Mouse (Mus musculus): ENCODE results near the gene Gm42906.

Gm42906 gene

GRCm38 (mm10) chr5:151315804-151316597 is 112.0 kb downstream of the Gm42906 start:
- in situ Hi-C loops (cut with MboI; ENCODE audit: unreplicated experiment in 2 of 2) = no loop called here

GRCm38 (mm10) chr5:151300286-151300685 is 127.7 kb downstream of the Gm42906 start:
- in situ Hi-C loops (cut with MboI; ENCODE audit: unreplicated experiment in 2 of 2) = no loop called here

- in situ Hi-C loops (cut with MboI; ENCODE audit: unreplicated experiment in 2 of 2) = no loop called here
Observed at GRCm38 (mm10) chr5:151299576-151299975, 128.4 kb downstream of the Gm42906 start.

- in situ Hi-C loops (cut with MboI; ENCODE audit: unreplicated experiment in 2 of 2) = no loop called here
Observed at GRCm38 (mm10) chr5:151298371-151298770, 129.6 kb downstream of the Gm42906 start.

DNA sequence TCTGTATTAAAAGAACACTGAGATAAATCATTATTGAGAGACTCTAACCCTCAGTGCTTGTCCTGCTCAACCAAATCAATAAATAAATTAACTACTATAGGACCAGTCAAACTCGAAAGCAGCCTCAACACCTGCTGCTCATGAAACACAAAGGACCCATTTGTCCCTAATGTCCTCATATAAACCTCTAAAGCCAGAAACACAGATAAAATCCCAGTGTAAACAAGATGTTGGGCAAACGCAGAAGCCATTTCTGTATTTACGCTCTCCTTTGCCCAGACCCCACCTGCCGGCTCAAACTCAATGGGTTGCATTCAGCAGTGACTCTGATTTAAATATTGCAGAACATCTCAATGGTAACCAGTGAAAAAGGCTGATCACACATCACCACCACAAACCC is 131.7 kb downstream of the Gm42906 start:
- in situ Hi-C loops (cut with MboI; ENCODE audit: unreplicated experiment in 2 of 2) = no loop called here

DNA sequence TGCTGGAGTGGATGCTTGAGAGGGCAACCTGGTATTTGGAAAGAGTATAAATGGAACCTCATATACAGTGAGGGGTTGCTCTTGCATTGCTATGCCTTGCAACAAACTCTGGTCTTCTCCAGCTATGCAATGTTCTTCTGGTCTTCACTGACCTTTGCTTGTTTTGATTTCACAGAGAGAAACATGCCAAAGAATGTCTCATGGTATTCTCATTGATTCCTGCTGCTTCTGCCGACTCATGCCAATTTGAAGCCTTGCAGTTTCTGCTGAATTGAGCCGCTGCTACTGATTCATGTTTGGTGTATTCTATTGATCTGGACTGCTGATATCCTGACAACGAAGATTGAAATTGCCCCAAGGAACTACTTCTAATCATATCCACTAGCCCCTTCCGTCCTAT is 134.4 kb downstream of the Gm42906 start:
- in situ Hi-C loops (cut with MboI; ENCODE audit: unreplicated experiment in 2 of 2) = no loop called here

- in situ Hi-C loops (cut with MboI; ENCODE audit: unreplicated experiment in 2 of 2) = no loop called here
Observed at GRCm38 (mm10) chr5:151292310-151292709, 135.7 kb downstream of the Gm42906 start.

- in situ Hi-C loops (cut with MboI; ENCODE audit: unreplicated experiment in 2 of 2) = no loop called here
Observed at GRCm38 (mm10) chr5:151286331-151286730, 141.6 kb downstream of the Gm42906 start.

- in situ Hi-C loops (cut with MboI; ENCODE audit: unreplicated experiment in 2 of 2) = no loop called here
Observed at GRCm38 (mm10) chr5:151279531-151279930, 148.4 kb downstream of the Gm42906 start.

DNA sequence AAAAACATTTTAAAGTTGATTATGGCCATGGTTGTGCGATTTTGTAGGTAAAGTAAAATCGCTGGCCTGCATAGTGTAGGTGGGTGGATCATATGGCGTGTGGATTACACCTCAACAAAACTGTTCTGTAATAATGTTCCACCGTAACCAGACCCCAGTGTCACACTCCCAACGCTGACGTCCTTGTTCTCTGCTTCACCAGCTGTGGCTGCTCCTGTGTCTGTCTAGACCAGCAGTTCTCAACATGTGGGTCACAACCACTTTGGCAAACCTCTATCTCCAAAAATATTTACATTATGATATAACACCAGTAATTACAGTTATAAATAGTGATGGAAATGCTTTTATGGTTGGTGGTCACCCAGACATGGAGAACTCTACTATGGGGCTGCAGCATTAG is 150.0 kb downstream of the Gm42906 start:
- in situ Hi-C loops (cut with MboI; ENCODE audit: unreplicated experiment in 2 of 2) = no loop called here

GRCm38 (mm10) chr5:151275986-151276385 is 152.0 kb downstream of the Gm42906 start:
- in situ Hi-C loops (cut with MboI; ENCODE audit: unreplicated experiment in 2 of 2) = no loop called here

GRCm38 (mm10) chr5:151274265-151274664 is 153.7 kb downstream of the Gm42906 start:
- in situ Hi-C loops (cut with MboI; ENCODE audit: unreplicated experiment in 2 of 2) = no loop called here

DNA sequence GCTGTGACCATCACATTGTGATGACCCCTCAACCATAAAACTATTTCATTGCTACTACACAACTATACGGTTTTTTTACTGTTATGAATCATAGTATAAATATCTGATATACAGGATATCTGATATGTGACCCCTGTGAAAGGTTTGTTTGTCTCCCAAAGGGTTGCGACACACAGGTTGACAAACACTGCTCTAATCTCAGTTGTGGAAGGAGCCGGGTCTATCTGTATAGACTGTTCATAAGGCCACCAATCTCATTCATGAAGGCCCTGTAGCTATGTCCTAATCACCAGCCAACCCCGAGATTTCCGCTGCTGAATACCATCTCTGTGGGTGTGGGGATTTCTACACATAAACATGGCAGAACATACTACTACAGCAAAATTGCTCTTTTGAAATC is 157.1 kb downstream of the Gm42906 start:
- in situ Hi-C loops (cut with MboI; ENCODE audit: unreplicated experiment in 2 of 2) = no loop called here

- in situ Hi-C loops (cut with MboI; ENCODE audit: unreplicated experiment in 2 of 2) = no loop called here
Observed at GRCm38 (mm10) chr5:151266896-151267634, 160.9 kb downstream of the Gm42906 start.

DNA sequence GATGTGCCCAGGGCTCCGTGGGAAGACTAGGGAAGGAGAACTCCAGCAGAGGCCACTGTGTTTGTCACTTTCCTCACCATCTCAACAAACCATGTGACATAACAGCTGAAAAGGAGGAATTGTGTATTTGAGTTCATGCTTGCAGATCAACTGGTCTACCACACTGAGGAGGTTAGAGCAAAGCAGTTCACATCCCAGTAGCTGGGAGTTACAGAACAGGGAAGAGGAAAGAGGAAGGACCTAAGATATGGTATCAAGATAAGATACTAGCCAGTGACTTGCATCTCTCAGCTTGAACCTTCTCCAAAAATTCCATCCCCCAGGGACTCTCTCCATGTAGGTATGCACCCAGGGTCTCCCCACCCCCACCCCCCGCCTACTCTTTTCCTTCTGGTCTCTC is 166.4 kb downstream of the Gm42906 start:
- in situ Hi-C loops (cut with MboI; ENCODE audit: unreplicated experiment in 2 of 2) = no loop called here

- in situ Hi-C loops (cut with MboI; ENCODE audit: unreplicated experiment in 2 of 2) = no loop called here
Observed at GRCm38 (mm10) chr5:151252213-151252612, 175.8 kb downstream of the Gm42906 start.

DNA sequence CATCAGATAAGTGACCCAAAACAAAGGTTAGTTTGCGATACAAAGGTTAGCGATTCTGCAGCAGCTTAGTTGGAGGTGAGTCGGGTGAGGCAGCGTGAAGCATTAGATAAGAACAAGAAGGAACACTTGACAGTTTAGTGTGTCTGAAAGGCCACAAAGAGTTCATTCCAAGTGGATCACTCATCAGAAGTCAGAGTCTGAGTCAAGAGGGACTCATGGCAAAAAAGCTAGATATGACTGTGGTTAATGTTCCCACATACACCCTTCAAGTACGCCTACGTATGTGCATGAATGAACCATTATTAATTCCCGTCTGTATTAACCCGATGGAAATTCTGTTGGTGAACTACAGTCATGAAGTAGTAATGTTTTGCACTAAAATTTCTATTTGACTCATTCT is 176.3 kb downstream of the Gm42906 start:
- in situ Hi-C loops (cut with MboI; ENCODE audit: unreplicated experiment in 2 of 2) = no loop called here

GRCm38 (mm10) chr5:151248671-151249620 is 179.0 kb downstream of the Gm42906 start:
- in situ Hi-C loops (cut with MboI; ENCODE audit: unreplicated experiment in 2 of 2) = no loop called here

GRCm38 (mm10) chr5:151248084-151248483 is 179.9 kb downstream of the Gm42906 start:
- in situ Hi-C loops (cut with MboI; ENCODE audit: unreplicated experiment in 2 of 2) = no loop called here

GRCm38 (mm10) chr5:151247115-151247875 is 180.7 kb downstream of the Gm42906 start:
- in situ Hi-C loops (cut with MboI; ENCODE audit: unreplicated experiment in 2 of 2) = no loop called here

Data from v-Abl transformed pro-B cells (cell line).